Mouse (Mus musculus) brain, adult 10 weeks (tissue): ENCODE data around the gene Fbxo21. TPM values are rescaled to one million over a fixed set of nuclear protein-coding genes. Genes with fewer than 3 reads are reported as not detected.

ENCODE experiments used
- polyA plus RNA-seq: library from polyadenylated mRNA; stranded (reverse); fragments of 350-450 nt; fragmentation: Illumina TruSeq; extraction: RNeasy Lipid Tissue Mini Kit (QIAGEN cat#74804); gene quantifications from one replicate; pipeline ENCODE4 v1.2.3, GENCODE M21; 2015; ENCODE audit warnings: low read depth, low replicate concordance

The Fbxo21 gene
- 68.4 TPM for polyA plus RNA-seq

DNA sequence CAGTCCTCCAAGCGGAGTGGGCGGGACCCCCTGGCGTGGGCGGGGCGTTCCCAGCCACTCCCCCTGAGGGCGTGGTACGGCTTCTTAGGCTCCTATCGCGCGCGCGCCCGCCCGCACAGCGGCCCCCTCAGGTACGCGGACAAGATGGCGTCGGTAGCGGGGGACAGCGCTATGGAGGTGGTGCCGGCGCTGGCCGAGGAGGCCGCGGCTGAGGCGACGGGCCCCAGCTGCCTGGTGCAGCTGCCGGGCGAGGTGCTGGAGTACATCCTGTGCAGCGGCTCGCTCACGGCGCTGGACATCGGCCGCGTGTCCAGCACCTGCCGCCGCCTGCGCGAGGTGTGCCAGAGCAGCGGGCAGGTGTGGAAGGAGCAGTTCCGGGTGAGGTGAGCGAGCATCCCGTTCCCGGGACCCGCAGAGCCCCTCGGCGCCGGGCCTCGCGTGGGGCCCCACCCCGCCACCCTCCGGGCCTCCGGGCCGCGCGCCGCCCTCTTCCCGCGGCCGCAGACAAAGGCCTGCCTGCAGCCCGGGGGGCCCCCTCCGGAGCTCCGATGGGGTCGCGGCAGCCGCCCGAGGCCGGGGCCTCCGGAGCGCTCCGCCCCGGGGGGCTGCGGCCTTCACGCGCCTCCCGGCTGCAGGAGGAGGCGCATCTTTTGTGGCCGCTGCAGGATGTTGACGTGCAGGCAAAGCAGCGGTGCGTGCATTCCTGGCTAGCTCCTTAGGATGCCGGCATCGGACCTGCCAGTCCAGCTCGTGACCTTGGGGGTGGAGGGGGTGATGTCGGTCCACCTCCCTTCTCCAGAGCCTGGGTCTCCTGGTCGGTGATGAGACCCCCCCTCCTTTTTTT, at the start of gene Fbxo21:
TSS of gene Fbxo21 (plus strand) at position 74 of the 844 bp plus-strand sequence.

GRCm38 (mm10) chr5:118027698-118028190, 51.2 kb downstream of the Fbxo21 start, which contains the start of gene Tesc:
Gene Tesc (plus strand): TSS chr5:118027743.

Other genes starting within 250 kb of the Fbxo21 start
- gene Nos1, start 195.7 kb upstream of the Fbxo21 start, polyA plus RNA-seq = 12.7 TPM
- gene Tesc, start 51.0 kb downstream of the Fbxo21 start, polyA plus RNA-seq = 104 TPM
- gene Fbxw8, start 178.7 kb downstream of the Fbxo21 start, polyA plus RNA-seq = 20.7 TPM
- 15.1 TPM for gene Hrk, start 187.9 kb downstream of the Fbxo21 start, polyA plus RNA-seq